Mouse (Mus musculus) ES-Bruce4 (cell line): ENCODE measurements around the gene Hemgn.

Source experiments
- CTCF ChIP-seq: IDR thresholded peaks from one replicate; pipeline ENCODE4 v1.8.1; 2011; ENCODE audit warnings: low read depth, low read length
- EP300 ChIP-seq: IDR thresholded peaks from 2 replicates; pipeline ENCODE4 v1.6.1; 2011; ENCODE audit warnings: low read depth, low read length; ENCODE audit not compliant: insufficient read depth
- POLR2A ChIP-seq: IDR thresholded peaks from one replicate; pipeline ENCODE4 v1.8.1; 2011; ENCODE audit warnings: low read length; ENCODE audit not compliant: insufficient read depth

- TF ChIP-seq POLR2A (no peak), CTCF (no peak), EP300 (no peak)
Observed at GRCm38 (mm10) chr4:46456762-46457161, 43.5 kb upstream of the Hemgn start.
